Mouse (Mus musculus): ENCODE data around the gene Tmcc2.
A peak's percentile ranks its signal among the peaks of the same experiment; 100 is the strongest.

The Tmcc2 gene

DNA sequence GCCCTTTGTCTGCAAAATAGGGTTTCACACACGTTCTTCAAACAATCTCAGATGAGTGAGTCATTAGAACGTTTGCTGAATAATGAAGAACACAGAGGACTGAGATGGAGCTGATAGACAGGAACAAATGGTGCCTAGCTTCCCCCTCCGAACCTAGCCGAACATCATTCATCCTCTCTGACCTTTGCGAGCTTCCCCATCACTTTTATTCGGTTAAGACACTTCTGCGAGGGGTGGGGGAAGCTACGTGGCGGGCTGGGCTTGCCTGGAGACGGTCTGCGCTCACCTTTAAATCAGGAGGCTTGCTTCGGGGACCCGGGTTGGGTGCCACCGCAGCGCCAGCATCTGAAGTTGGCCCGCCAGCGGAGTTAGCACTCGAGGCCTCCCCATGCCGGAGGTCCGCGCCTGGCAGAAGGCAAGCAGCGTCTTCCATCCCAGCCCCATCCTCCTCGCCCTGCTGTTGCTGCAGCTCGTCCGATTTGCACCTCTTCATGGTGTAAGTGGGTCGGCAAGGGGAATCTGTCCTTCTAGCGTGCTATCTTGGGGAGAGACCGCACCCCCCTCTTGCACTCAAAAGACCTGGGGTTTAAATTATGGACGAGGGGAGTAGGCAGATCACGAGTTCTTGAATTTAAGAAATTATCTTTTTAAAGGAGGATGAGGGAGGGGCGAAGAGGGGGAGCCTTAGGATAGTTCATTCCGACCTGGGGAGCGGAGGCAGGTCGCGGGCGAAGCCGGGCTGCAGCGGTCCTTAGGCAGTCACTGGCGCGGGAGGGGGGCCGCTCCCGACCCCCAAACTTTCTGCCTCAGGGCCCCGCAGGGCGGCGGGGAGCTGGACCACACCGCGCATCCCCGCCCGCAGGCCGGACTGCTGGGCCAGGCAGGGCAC, at the start of gene Tmcc2:
TSS of gene Tmcc2 (minus strand) at position 591 of the 889 bp plus-strand sequence.
- DNase-seq (ENCODE audit: low read depth, low spot score) = peak; percentile 64

DNA sequence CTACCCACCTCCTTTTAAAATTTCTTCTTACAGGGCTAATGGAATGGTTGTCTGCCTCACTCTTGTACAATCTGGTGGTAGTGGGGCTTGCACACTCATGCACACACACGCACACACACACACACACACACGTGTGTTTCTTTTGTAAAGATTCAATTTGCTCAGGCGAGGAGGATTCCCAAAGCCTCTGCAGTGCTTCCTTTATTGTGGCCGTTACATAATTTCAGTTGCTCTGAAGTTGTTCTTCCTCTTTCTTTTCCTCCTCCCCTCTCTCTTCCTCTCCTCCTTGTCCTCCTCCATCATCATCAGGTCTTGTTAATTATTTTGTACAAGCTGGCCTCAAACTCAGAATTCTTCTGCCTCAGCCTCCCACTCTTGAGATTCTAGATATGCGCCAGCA, 46.3 kb upstream of the Tmcc2 start:
- no peak for DNase-seq (ENCODE audit: low read depth, low spot score)

DNA sequence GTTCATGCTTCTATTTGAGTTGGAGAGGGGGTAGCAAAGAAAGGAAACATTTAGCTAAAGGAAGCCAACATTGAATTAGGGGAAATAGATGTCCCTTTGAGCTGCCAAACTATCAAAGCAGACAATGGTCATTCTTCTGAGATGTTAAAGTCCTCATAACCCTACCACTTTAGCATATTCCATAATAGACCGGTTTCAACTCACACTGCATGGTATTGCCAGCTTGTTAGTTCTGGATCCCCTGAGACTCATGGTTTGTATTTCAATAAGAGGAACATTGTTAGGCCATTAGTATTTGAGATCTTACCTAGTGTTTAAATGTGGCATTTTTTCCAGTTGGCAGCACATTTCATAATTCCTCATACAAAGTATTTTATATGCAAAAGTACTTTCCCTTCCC, 45.9 kb upstream of the Tmcc2 start:
- DNase-seq (ENCODE audit: low read depth, low spot score) = no peak

DNA sequence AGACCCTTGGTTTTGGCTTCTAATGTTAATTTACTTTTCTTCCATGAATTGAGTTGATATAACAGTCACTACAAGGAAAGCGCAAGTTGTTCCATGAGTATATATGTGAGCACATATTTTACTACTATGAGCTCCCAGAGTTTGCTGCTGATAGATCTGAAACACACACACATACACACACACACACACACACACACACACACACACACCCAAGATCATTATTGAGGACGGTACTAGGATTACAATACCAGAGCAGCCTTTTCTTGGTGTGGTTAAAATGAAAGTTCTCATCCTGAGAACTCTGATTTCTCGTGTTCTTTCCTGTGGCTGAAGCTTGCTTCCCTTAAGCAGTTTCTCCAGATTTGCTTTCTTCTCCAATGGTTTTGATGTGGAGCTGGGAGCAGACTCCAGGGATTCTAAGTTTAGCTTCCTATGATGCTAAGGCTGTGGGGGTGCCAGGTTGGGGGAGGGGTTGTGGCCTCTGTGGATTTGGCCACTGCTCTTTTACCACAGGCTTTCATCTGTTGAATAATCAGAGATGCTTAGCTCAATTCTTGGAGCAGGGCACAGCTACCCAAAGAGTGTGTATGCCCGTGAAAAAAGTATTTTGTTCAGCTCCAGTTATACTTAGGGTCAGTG, 45.4 kb upstream of the Tmcc2 start:
- DNase-seq (ENCODE audit: low read depth, low spot score) = no peak

DNA sequence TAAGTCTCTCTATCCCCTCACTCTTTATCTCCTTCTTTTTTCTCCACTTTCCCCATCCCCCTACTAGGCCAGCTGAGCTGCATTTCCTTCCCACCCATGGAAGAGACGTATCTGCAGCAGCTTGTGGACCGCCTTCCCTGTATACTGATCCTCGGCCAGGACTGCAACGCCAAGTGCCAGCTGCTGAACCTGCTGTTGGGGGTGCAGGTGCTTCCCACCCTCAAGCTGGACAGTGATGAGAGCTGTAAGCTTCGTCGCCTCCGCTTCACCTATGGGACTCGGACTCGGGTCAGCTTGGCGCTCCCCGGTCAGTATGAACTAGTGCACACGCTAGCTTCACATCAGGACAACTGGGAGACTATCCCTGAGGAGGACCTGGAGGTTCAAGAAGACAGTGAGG, 43.0 kb upstream of the Tmcc2 start:
- DNase-seq (ENCODE audit: low read depth, low spot score) = no peak

DNA sequence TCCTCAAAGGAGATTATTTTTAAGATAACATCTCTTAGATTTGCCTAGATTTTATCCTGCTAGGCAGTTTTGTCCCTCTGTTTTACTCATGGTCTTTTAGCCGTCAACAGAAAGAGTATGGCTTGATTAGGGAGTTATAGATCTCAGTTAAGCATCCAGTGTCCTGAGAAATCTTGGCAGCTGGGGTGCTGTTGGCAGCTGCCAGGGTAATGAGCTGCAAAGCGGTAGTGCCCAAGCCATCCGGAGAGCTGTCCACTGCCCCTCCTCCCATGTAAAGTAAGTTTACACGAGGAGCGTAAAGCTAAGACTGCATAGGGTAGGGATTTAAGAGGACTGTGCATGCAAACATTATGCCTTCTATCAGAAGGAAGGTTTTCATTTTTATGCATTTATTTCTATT, 42.3 kb upstream of the Tmcc2 start:
- DNase-seq (ENCODE audit: low read depth, low spot score) = no peak

DNA sequence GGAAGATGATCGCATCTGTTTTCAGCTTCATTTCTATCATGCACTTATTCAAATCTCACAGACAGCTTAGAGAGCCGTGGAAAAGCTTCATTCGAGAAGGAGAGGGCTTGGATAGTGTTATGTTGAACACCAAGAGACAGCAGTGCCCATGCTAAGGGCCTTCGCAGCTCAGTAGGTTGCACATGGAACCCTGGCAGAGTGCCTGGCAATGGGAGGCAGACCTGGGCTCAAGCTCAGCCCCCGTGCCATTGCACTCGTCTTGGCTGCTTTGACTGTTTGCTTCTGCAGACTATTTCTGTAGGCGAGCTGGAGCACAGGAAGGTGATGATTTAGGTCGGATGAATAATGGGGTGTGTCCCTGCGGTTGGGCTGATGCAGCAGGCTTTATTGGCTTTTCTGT, 40.6 kb upstream of the Tmcc2 start:
- DNase-seq (ENCODE audit: low read depth, low spot score) = no peak

DNA sequence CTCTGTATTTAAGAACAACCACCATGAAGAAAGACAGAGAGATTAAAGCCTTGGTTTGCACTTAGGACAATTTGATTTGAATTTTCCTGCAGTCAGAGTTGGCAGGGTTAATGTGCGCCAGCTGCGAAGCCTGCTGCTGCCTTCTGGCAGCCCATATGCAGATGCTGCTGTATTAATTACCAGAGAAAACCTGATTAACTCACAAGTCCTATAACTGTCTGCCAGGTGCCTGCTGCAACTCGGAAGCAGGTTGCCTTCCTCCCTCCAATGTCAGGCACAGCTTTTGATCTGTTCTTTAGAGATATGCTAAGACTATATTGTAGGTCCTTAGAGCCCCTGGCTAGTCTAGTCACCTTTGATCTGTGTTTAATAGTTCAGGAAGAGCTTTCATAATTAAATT, 39.7 kb upstream of the Tmcc2 start:
- no peak for DNase-seq (ENCODE audit: low read depth, low spot score)

DNA sequence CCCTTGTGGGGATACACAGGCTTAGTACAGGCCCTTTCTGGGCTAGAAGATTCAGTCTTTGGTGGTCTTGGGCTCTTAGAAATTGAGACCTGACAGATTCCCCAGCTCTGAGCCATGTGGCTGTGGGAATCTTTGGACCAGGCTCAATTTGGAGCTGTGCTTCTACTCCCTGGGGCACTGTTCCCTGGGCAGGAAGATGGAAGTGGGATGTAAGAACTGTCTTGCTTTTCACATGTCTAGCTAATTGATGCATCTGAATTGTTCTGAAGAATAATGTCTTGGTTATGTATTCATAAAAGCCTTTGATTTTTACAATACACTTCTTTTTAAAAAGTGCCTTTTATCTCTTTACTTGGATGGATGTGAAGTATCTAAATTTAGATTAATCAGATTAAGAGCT, 34.5 kb upstream of the Tmcc2 start:
- no peak for DNase-seq (ENCODE audit: low read depth, low spot score)

DNA sequence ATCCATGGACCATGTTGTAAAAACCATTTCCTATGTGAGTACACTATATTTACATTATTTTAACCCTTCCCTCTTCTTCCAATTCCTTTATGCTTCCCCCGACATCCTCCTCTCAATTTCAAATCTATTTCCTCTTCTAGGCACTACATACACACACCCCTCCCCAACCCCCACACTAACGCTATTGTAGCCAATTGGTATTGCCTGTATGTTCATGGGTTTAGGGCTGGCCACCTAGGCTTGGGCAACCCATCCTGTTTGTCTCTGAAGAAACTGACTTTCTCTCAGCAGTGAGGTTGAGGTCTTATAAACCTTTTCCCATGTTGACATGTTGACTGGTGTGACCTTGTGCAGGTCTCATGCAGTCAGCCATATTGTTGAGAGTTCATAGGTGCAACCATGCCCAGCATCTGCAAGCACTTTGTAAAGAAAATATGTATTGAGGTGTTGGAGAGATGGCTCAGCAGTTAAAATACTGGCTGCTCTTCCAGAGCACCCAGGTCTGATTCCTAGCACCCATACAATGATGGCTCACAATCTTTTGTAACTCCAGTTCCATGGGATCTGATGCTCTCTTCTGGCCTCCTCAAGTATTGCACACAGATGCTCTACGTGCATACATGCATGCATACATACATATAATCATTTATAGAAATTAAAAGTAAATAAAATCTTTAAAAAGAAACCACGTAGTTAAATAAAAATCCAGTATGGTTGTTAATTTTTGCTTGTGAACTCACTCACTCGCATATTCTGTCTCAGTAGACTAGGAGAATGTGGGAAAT, 32.0 kb upstream of the Tmcc2 start:
- no peak for DNase-seq (ENCODE audit: low read depth, low spot score)

DNA sequence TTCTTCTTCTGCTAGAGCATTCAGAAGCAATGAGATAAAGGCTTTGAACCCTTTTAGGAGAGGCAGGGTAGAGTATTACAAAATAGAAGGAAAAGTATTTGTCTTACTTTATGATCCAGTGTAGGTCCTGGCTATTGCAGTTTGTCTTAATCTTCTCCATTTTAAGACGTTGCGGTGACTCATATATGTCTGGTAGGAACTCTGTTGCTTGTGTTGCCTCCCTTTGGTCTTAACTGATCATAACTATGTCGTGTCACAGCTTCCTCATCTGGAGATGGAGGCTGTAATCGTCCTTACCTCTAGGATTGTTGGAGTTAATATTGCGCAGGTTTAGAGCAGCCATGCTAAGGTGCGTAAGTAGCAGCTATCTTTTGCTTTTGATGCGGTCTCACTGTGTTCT, 29.6 kb upstream of the Tmcc2 start:
- DNase-seq (ENCODE audit: low read depth, low spot score) = no peak

DNA sequence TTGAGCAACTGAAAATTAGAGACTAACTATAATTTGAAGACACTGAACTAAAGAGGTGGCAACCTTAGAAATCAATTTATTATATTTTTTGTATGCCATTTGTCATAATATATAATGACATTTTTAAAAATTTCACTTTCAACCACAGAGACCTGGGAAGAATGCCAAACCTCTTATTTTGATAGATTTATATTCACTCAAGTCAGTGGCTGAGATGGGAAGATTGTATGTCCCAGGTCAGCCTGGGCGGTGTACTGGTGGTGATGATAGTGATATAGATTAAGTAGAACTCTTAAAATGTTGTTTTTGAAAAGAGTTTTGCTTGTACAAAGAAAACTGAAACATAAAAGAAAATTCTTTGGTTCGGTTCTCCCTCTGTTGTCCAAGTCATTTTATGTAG, 29.1 kb upstream of the Tmcc2 start:
- no peak for DNase-seq (ENCODE audit: low read depth, low spot score)

DNA sequence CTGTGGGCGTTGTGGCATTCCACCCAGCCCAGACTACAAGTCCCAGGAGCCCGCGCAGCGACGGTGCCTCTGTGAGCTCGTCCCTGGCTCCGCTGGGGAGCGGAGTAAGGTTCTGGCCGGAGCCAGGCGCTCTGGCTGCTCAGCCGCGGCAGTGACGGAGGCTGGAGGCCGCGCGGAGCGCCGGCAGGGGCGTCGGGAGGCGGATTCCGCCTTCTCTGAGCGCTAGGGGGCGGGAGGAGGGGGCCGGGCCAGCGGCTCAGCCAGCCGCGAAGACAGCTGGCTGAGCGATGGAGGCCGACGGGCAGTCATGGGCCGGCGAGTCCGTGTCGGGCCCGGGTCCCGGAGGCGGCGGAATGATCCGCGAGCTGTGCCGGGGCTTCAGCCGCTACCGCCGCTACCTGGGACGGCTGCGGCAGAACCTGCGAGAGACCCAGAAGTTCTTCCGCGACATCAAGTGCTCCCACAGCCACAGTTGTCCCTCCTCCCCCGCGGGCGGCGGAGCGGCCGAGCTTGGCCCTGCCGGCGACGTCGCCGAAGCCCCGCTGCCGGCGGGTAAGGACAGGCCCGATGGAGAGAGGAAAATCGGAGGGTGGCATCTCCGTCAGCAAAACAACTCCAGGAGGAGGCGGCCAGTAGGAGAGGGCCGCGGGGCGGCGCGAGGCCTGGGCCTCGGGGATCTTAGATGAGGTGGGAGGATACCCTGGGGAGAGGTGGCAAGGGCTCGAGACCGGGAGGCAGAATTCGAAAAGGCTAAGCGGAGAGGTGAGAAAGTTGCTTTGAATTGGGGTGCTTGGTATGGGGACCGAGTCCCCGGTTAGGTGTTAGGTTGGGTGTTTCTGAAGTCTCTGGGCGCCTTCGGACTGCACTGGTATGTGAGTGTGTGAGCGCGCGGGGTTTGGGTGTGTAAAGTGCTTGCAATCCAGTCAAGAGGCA, 26.5 kb upstream of the Tmcc2 start, which contains the start of gene Dstyk:
TSS of gene Dstyk (plus strand) at position 237 of the 933 bp plus-strand sequence.
- peak; percentile 96 for DNase-seq (ENCODE audit: low read depth, low spot score)

DNA sequence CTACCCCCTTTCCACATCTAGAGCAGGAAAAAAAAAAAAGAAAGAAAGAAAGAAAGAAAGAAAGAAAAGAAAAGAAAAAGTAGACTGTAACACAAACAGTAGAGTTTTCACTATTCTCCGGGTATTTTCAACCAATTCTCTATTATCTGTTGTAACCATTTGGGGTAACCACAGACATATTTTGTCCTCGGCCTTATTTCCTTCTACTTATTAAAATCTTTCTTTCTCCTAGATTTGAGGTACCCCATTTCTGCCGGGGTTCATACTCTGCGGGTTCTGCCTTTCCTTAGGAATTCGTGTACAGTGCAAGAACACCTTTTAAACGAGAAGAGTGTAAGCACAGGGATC, 25.8 kb upstream of the Tmcc2 start:
- no peak for DNase-seq (ENCODE audit: low read depth, low spot score)

DNA sequence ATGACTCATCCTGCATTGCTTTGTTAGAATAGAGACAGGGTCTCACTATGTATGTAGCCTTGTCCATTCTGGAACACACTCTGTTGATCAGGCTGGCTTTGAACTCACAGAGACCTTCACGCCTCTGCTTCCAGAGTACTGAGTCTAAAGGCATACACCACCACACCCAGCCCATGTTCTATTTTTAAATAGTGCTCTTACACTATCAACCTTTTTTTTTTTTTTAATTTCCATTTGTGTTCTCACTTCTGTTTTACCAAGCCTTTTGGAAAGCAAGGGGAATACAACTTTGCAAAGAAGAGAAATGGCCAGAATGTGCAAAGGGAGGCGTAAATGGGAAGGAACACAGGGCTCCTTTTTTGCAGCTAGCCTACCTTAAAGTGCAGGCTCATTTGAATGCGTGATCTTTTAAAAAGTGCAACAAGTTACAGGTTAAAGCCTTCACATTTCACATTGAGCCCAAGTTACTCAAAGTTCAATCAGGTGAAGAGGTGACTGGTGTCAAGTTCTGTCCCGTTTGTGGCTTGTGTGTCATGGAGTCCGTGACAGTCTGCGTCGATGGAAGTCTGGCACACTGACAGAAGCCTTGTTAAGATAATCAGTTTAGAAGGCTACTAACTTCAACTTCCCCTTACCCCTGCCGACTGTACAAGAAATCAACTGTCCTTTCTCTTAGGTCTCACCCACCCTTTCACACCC, 25.3 kb upstream of the Tmcc2 start:
- DNase-seq (ENCODE audit: low read depth, low spot score) = no peak

DNA sequence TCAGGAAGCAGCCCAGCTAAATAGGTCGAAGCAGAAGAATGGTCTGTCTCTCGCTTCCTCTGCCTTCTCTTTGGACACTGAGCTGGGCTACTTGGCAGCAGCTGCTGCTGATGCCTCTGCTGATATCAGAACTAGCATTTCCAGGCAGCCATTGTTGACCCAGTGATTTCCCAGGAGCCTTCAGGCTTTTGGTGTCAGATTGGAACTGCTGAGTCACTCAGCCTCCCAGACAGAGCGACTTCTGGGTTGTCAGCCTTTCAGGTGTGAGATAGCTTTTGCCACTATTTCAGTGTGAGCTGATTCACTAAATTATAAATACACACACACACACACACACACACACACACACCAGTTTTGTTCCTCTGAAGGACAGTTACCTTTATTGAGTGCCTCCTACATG, 19.6 kb upstream of the Tmcc2 start:
- peak; percentile 27 for DNase-seq (ENCODE audit: low read depth, low spot score)

DNA sequence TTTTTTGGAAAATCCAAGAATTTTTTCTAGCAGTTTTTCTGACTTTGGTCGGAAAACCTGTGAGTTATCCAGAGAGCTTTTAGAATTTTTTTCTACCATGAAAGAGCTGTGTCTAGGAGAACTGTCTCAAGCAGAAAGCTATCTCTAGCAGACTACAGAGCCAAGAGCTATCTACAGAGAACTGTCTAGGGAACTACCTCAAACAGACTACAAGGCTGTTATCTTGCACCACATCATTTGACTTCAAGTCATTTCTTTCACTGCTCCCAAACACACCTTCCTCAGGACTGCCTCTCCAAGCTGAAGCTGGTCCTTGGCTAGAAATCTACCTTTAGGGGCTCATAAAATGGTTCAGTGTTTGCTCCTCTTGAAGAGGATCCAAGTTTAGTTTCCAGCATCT, 10.8 kb upstream of the Tmcc2 start:
- DNase-seq (ENCODE audit: low read depth, low spot score) = no peak

DNA sequence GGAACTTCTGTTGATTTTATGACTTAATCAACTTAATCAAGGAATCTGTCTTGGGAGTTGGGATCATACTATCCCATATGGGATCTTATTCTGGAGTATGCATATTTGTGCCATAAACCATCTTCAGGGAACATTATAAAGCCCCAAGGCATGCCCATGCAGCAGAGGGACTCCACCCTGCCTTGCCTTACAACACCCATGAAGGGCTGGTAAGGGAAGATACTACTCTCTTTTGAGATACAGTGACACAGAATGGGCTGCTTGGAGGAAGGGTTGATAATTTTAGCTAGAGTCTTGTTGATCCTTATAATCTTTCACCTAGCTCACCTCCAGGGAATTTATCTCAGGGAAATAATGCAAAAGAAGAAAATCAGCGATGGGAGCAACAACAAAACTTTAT, 9.5 kb upstream of the Tmcc2 start:
- DNase-seq (ENCODE audit: low read depth, low spot score) = no peak

DNA sequence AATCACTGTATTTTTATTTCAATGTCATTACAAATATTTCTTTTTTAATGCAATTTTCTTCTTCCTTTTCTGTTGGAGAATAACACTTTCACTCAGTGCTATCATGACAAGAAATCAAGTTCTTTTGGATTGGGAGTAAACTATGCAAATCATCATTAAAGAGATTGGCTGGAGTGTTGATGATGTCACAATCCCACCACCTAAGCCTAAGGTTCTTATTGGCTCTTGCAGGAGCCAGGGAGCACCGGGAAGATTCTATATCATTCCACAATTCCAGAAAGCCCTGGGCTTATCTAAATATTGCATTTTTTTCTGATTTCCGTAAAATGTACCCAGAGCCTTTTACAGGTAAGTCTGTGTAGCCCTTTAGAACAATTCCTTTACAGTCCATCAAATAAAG, 5.6 kb upstream of the Tmcc2 start:
- DNase-seq (ENCODE audit: low read depth, low spot score) = peak; percentile 39

DNA sequence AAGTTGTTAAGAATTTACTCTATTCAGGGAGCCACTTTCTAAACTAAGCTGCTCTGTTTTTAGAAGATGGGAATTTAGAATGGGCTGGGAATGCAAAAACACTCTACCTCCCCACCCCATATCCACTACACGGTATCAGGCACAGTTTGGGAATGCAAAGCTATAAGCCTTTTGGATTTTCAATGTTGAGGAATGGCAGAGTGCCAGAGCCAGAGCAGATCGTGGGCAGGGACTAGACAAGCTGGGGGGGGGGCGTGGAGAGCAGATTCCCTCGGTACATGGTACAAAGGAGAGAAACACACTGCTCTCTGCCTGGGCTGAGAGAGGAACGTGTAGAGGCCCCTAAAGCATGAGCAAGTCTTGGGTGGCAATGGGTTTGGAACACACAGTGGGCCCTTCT, 1.8 kb upstream of the Tmcc2 start:
- no peak for DNase-seq (ENCODE audit: low read depth, low spot score)

DNA sequence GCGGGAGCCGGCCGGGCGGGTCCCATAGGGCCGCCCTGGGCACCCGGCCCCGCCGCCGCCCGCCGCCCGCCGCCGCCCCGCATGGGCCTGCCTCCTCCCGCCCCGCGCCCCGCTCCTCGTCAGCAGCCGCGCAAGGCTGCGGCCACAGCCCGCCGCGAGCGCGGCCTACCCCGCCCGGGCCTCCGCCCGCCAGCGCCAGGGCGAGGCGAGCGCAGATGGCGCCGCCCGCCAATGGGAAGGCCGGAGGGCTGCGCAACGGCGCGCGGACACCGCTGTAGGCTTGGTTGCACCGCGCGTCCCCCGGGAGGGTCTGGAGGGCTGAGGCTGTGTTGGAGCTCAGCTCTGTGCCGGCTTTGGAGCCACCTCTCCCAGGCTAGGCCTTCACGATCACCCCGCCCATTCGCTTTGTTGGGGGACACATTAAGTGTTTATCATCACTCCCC, 520 bp upstream of the Tmcc2 start:
- DNase-seq (ENCODE audit: low read depth, low spot score) = peak; percentile 75

All from R1 (cell line).